Mouse (Mus musculus): ENCODE data around the gene Gng7. TPM values are rescaled to one million over a fixed set of nuclear protein-coding genes. Genes with fewer than 3 reads are reported as not detected.

Gng7 gene
- polyA plus RNA-seq, 1 experiment from 2014 or later: 9.0 TPM

GRCm38 (mm10) chr10:81000197-81001062 lies 14.3 kb downstream of the Gng7 start:
- Histone ChIP-seq H3K4me2 (replicated peaks) (peak overlapping the region; percentile 51; the same call in 1 of the 2 replicates), H3K9me3 (no peaks in the 10 kb centered on the region), H3K27me3 (peaks cover 29% of the 10 kb centered on the region), H3K9ac (0 out of 2 replicates have a peak overlapping the region, but pooled peaks have one; percentile 13), H3K4me1 (peaks cover 12% of the 10 kb centered on the region), H3K4me3 (no peak overlapping the region), H3K36me3 (no peaks in the 10 kb centered on the region), H3K27ac (no peak overlapping the region)
- ATAC-seq (ENCODE audit: low FRiP score, low read depth): no peak
- 47% methylated on average over 28 of the region's 28 CpGs for WGBS

GRCm38 (mm10) chr10:80999362-81000196 lies 15.2 kb downstream of the Gng7 start:
- H3K27me3 ChIP-seq: peaks cover 32% of the 10 kb centered on the region
- peaks cover 15% of the 10 kb centered on the region for H3K4me1 ChIP-seq
- peak; percentile 62; the same call in 1 of the 2 replicates for ATAC-seq (ENCODE audit: low FRiP score, low read depth)
- H3K4me3 ChIP-seq: peak overlapping the region; percentile 10; the same call in 1 of the 2 replicates
- peak overlapping the region; percentile 51 for H3K4me2 ChIP-seq (replicated peaks)
- 32% methylated on average over 37 of the region's 37 CpGs for WGBS
- H3K9me3 ChIP-seq: no peaks in the 10 kb centered on the region
- H3K27ac ChIP-seq: no peak overlapping the region
- H3K36me3 ChIP-seq: no peaks in the 10 kb centered on the region
- H3K9ac ChIP-seq: peak overlapping the region; percentile 13; the same call in 1 of the 2 replicates

- H3K9ac ChIP-seq: no peak overlapping the region
- H3K4me2 ChIP-seq (replicated peaks): no peak overlapping the region
- H3K9me3 ChIP-seq: no peaks in the 10 kb centered on the region
- H3K36me3 ChIP-seq: no peaks in the 10 kb centered on the region
- no peak overlapping the region for H3K4me3 ChIP-seq
- 16% methylated on average over 12 of the region's 12 CpGs for WGBS
- H3K27ac ChIP-seq: no peak overlapping the region
- peaks cover 15% of the 10 kb centered on the region for H3K4me1 ChIP-seq
- peaks cover 37% of the 10 kb centered on the region for H3K27me3 ChIP-seq
- no peak; the same call in 1 of the 2 replicates for ATAC-seq (ENCODE audit: low FRiP score, low read depth)
These were observed 16.0 kb downstream of the Gng7 start for GRCm38 (mm10) chr10:80998778-80999177.

- 45% methylated on average over 14 of the region's 14 CpGs for WGBS
- no peak overlapping the region for H3K4me2 ChIP-seq (replicated peaks)
These were observed 16.7 kb downstream of the Gng7 start for GRCm38 (mm10) chr10:80998021-80998420.

GRCm38 (mm10) chr10:80997332-80997731 lies 17.4 kb downstream of the Gng7 start:
- Histone ChIP-seq H3K9ac (no peak overlapping the region), H3K4me2 (replicated peaks) (no peak overlapping the region)
- WGBS: 85% methylated on average over 8 of the region's 8 CpGs

More at GRCm38 (mm10) chr10:80998021-80998420, 16.7 kb downstream of the Gng7 start:
- H3K4me3 ChIP-seq: no peak overlapping the region
- peaks cover 45% of the 10 kb centered on the region for H3K27me3 ChIP-seq
- no peaks in the 10 kb centered on the region for H3K9me3 ChIP-seq
- H3K36me3 ChIP-seq: no peaks in the 10 kb centered on the region
- peaks cover 15% of the 10 kb centered on the region for H3K4me1 ChIP-seq
- H3K9ac ChIP-seq: peak overlapping the region; percentile 43
- no peak for ATAC-seq (ENCODE audit: low FRiP score, low read depth)
- no peak overlapping the region for H3K27ac ChIP-seq

GRCm38 (mm10) chr10:80996501-80996900 lies 18.2 kb downstream of the Gng7 start:
- Histone ChIP-seq H3K9ac (no peak overlapping the region), H3K36me3 (no peaks in the 10 kb centered on the region), H3K4me1 (peaks cover 15% of the 10 kb centered on the region), H3K27me3 (peaks cover 45% of the 10 kb centered on the region), H3K4me3 (no peak overlapping the region), H3K9me3 (no peaks in the 10 kb centered on the region), H3K4me2 (replicated peaks) (no peak overlapping the region), H3K27ac (no peak overlapping the region)
- no peak for ATAC-seq (ENCODE audit: low FRiP score, low read depth)
- 91% methylated on average over 8 of the region's 8 CpGs for WGBS

More at GRCm38 (mm10) chr10:80997332-80997731, 17.4 kb downstream of the Gng7 start:
- no peak for ATAC-seq (ENCODE audit: low FRiP score, low read depth)
- H3K27ac ChIP-seq: no peak overlapping the region
- H3K27me3 ChIP-seq: peaks cover 45% of the 10 kb centered on the region
- H3K4me3 ChIP-seq: no peak overlapping the region
- peaks cover 15% of the 10 kb centered on the region for H3K4me1 ChIP-seq
- H3K36me3 ChIP-seq: no peaks in the 10 kb centered on the region
- H3K9me3 ChIP-seq: no peaks in the 10 kb centered on the region

GRCm38 (mm10) chr10:80995091-80995632 lies 19.6 kb downstream of the Gng7 start:
- ATAC-seq (ENCODE audit: low FRiP score, low read depth): peak; percentile 39; the same call in 1 of the 2 replicates
- peaks cover 42% of the 10 kb centered on the region for H3K27me3 ChIP-seq
- peaks cover 11% of the 10 kb centered on the region for H3K4me1 ChIP-seq
- WGBS: 12% methylated on average over 21 of the region's 21 CpGs
- no peak overlapping the region for H3K27ac ChIP-seq
- H3K9me3 ChIP-seq: no peaks in the 10 kb centered on the region
- H3K36me3 ChIP-seq: no peaks in the 10 kb centered on the region
- peak overlapping the region; percentile 44 for H3K4me2 ChIP-seq (replicated peaks)
- H3K4me3 ChIP-seq: peak overlapping the region; percentile 12; the same call in 1 of the 2 replicates
- H3K9ac ChIP-seq: 0 out of 2 replicates have a peak overlapping the region, but pooled peaks have one; percentile 25

GRCm38 (mm10) chr10:80994621-80995020 lies 20.1 kb downstream of the Gng7 start:
- peaks cover 41% of the 10 kb centered on the region for H3K27me3 ChIP-seq
- no peaks in the 10 kb centered on the region for H3K36me3 ChIP-seq
- H3K9me3 ChIP-seq: no peaks in the 10 kb centered on the region
- 0 out of 2 replicates have a peak overlapping the region, but pooled peaks have one; percentile 25 for H3K9ac ChIP-seq
- WGBS: 49% methylated on average over 4 of the region's 4 CpGs
- 0 out of 2 replicates have a peak overlapping the region, but pooled peaks have one; percentile 12 for H3K4me3 ChIP-seq
- no peak for ATAC-seq (ENCODE audit: low FRiP score, low read depth)
- peaks cover 9% of the 10 kb centered on the region for H3K4me1 ChIP-seq
- H3K27ac ChIP-seq: no peak overlapping the region
- H3K4me2 ChIP-seq (replicated peaks): peak overlapping the region; percentile 44; the same call in 1 of the 2 replicates

GRCm38 (mm10) chr10:80993276-80993675 lies 21.5 kb downstream of the Gng7 start:
- Histone ChIP-seq H3K4me2 (replicated peaks) (no peak overlapping the region), H3K36me3 (no peaks in the 10 kb centered on the region), H3K27ac (no peak overlapping the region), H3K4me1 (peaks cover 3% of the 10 kb centered on the region; the same call in 1 of the 2 replicates), H3K4me3 (no peak overlapping the region), H3K27me3 (peaks cover 35% of the 10 kb centered on the region), H3K9ac (peak overlapping the region; percentile 20; the same call in 1 of the 2 replicates), H3K9me3 (no peaks in the 10 kb centered on the region)
- WGBS: 73% methylated on average over 5 of the region's 5 CpGs
- no peak for ATAC-seq (ENCODE audit: low FRiP score, low read depth)

- no peak for ATAC-seq (ENCODE audit: low FRiP score, low read depth)
- Histone ChIP-seq H3K4me3 (no peak overlapping the region), H3K9me3 (no peaks in the 10 kb centered on the region), H3K27me3 (peaks cover 31% of the 10 kb centered on the region), H3K4me2 (replicated peaks) (no peak overlapping the region), H3K4me1 (peaks cover 9% of the 10 kb centered on the region), H3K27ac (no peak overlapping the region), H3K36me3 (no peaks in the 10 kb centered on the region), H3K9ac (no peak overlapping the region)
- 89% methylated on average over 1 of the region's 1 CpGs for WGBS
These were observed 22.8 kb downstream of the Gng7 start for GRCm38 (mm10) chr10:80991945-80992344.

- Histone ChIP-seq H3K9me3 (no peaks in the 10 kb centered on the region), H3K4me2 (replicated peaks) (no peak overlapping the region), H3K27ac (no peak overlapping the region), H3K27me3 (peaks cover 39% of the 10 kb centered on the region), H3K4me1 (peaks cover 9% of the 10 kb centered on the region), H3K36me3 (no peaks in the 10 kb centered on the region), H3K9ac (no peak overlapping the region), H3K4me3 (no peak overlapping the region)
- WGBS: 14% methylated on average over 3 of the region's 3 CpGs
- ATAC-seq (ENCODE audit: low FRiP score, low read depth): no peak
These were observed 23.7 kb downstream of the Gng7 start for GRCm38 (mm10) chr10:80991007-80991406.
